Mouse (Mus musculus) kidney, adult 2 months (tissue): Measurements from ENCODE around the gene Oprm1. TPM values are rescaled to one million over a fixed set of nuclear protein-coding genes. Genes with fewer than 3 reads are reported as not detected.

Experiments used
- DNase-seq: peaks from one replicate; pipeline ENCODE4 v3.0.0; 2021
- H3K27ac ChIP-seq: fragments of 200-500 bp; 2 replicates; pipeline ENCODE4 v1.5.1; 2012; ENCODE audit warnings: low read depth, low read length, control low read depth, inconsistent platforms; ENCODE audit not compliant: insufficient read depth
- H3K27me3 ChIP-seq: fragments of 200-500 bp; replicated peaks from 2 replicates; pipeline ENCODE4 v1.6.1; 2012; ENCODE audit warnings: mild to moderate bottlenecking, moderate library complexity, low read length, inconsistent platforms; ENCODE audit not compliant: control insufficient read depth, insufficient read depth
- H3K36me3 ChIP-seq: fragments of 200-500 bp; 2 replicates; pipeline ENCODE4 v1.6.1; 2012; ENCODE audit warnings: mild to moderate bottlenecking, moderate library complexity, low read length, inconsistent platforms; ENCODE audit not compliant: control insufficient read depth, insufficient read depth
- H3K4me1 ChIP-seq: fragments of 200-500 bp; 2 replicates; pipeline ENCODE4 v1.6.1; 2011; ENCODE audit warnings: low read length; ENCODE audit not compliant: control insufficient read depth, insufficient read depth
- H3K4me3 ChIP-seq: fragments of 200-500 bp; 2 replicates; pipeline ENCODE4 v1.5.1; 2011; ENCODE audit warnings: mild to moderate bottlenecking, low read depth, low read length, control low read depth; ENCODE audit not compliant: insufficient read depth
- CTCF ChIP-seq: fragments of 200-500 bp; conservative IDR thresholded peaks from 2 replicates; pipeline ENCODE4 v1.5.1; 2011; ENCODE audit warnings: low read depth, mild to moderate bottlenecking, control low read depth, low read length, moderate library complexity, mixed read lengths; ENCODE audit not compliant: insufficient read depth, insufficient read length
- POLR2A ChIP-seq: fragments of 200-500 bp; IDR thresholded peaks from one replicate; pipeline ENCODE4 v1.6.1; 2011; ENCODE audit warnings: low read depth, low read length, control low read depth
- WGBS: fragments of 180-500 bp; shearing (Covaris S2); methylation state at CpG from one replicate; pipeline ENCODE4 v1.1.7; 2018; 5-methylcytosine and 5-hydroxymethylcytosine counted together
- polyA plus RNA-seq: library from polyadenylated mRNA; depleted of rRNA; stranded (reverse); fragments of >200 nt; gene quantifications from 2 replicates; pipeline ENCODE4 v1.2.3, GENCODE M21; 2012; rRNA removed

The Oprm1 gene
- not detected in 2 replicates for polyA plus RNA-seq

DNA sequence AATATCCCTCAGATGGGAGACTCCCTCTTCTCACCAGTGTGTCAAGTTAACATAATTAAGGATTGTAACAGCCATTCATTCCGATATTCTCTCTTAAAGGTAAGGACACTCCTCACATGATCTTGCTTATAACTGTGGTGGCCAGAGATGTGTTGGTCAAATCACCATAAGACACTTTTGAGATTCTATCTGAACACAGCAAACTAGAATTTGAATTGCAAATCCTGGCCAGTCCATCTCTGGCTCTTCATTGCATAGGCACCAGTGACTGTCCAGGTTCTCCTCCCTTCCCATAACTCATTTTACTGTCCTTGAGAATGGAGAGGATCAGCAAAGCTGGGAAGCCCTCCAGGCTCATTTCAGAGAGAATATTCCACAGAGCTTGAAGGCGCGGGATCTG is at the start of gene Oprm1:
TSS of gene Oprm1 (plus strand) at position 301 of the 400 bp plus-strand sequence.
- no peak for DNase-seq
- Histone ChIP-seq H3K4me1 (no peaks in the 10 kb centered on the region), H3K27me3 (no peaks in the 10 kb centered on the region), H3K36me3 (no peaks in the 10 kb centered on the region), H3K27ac (no peak within 1 kb of the TSS), H3K4me3 (no peak within 1 kb of the TSS)
- no peak for TF ChIP-seq CTCF
- no peak for TF ChIP-seq POLR2A
- 94% methylated on average over 3 of the region's 3 CpGs for WGBS

DNA sequence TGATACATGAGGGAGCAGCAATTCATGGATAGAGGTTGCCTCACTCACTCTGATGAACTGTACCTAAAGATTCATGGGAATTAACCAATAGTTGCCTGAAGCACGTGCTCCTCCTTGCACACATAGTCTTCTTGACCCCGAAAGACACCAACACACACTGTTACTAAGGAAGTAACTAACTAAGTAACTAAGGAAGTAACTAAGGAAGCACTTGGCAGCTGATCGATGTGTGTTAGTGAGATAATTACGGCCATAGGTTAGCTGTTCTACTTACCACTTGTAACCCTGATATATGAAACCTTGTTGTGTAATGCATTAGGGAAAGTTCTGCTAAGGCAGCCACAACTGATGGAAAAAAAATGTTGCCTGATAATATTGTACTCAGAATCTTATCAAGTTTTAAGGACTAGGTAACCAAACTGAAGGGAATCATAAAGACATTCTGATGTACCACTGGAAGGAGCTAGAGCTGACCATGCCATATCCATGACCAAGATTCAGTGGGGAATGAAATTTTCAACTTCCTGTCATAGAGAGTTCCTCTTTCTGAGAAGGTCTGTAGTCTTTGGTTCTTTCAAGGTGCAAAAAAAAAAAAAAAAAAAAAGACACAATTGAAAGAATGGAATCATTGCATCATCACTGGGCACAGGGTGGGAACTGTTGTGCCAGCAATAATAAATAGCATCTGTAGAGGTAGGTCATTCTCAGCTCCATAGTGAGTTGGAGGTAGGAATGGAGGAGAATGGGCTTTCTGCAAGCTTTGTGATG is 40.9 kb upstream of the Oprm1 start:
- Histone ChIP-seq H3K36me3 (no peaks in the 10 kb centered on the region), H3K27ac (no peak overlapping the region), H3K4me3 (no peak overlapping the region), H3K4me1 (no peaks in the 10 kb centered on the region), H3K27me3 (no peaks in the 10 kb centered on the region; the same call in 1 of the 2 replicates)
- DNase-seq: no peak
- WGBS: 68% methylated on average over 4 of the region's 4 CpGs
- TF ChIP-seq POLR2A (no peak), CTCF (no peak)

DNA sequence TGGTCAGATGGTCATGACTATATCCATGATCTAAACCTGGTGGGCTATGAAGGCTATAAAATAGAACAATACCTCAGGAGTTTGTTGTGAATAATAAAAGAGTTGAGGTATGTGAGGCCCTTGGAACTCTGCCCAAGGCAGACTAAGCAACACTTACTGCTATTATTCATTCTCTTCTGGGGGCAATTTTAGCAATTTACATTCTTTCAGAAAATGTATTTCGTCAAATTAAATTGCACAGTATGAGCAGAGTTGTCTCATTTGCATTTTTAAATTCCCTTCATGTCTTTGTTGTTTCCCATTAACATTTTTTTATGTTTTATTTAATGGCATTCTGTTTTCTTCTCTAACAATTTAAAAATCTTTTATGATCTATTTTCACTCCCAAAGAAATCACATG is 34.5 kb upstream of the Oprm1 start:
- Histone ChIP-seq H3K27ac (no peak overlapping the region), H3K4me3 (no peak overlapping the region), H3K4me1 (no peaks in the 10 kb centered on the region), H3K27me3 (no peaks in the 10 kb centered on the region; the same call in 1 of the 2 replicates), H3K36me3 (no peaks in the 10 kb centered on the region)
- no peak for TF ChIP-seq POLR2A
- no peak for TF ChIP-seq CTCF
- WGBS: 62% methylated on average over 1 of the region's 1 CpGs
- DNase-seq: no peak

DNA sequence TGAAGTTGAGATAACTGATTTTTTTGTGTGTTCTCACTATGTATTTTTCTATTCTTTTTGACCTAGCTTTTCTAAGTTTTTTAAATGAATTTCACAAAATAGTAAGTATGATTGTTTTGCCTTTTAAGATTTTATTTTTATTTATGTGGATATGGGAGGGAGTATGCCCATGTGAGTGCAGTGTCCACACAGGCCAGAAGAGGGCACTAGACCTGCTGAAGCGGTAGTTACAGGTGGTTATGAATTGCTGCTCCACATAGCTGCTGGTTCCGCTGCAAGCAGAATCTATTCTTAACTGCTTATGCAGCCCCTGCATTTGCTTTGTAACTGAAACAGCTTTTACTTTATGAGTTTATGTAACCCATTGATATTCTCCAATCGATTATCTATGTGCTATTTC is 29.8 kb upstream of the Oprm1 start:
- TF ChIP-seq POLR2A (no peak), CTCF (no peak)
- no peaks in the 10 kb centered on the region for H3K27me3 ChIP-seq
- 93% methylated on average over 3 of the region's 3 CpGs for WGBS
- no peaks in the 10 kb centered on the region for H3K4me1 ChIP-seq
- no peak for DNase-seq
- no peaks in the 10 kb centered on the region for H3K36me3 ChIP-seq
- no peak overlapping the region for H3K27ac ChIP-seq
- H3K4me3 ChIP-seq: no peak overlapping the region

DNA sequence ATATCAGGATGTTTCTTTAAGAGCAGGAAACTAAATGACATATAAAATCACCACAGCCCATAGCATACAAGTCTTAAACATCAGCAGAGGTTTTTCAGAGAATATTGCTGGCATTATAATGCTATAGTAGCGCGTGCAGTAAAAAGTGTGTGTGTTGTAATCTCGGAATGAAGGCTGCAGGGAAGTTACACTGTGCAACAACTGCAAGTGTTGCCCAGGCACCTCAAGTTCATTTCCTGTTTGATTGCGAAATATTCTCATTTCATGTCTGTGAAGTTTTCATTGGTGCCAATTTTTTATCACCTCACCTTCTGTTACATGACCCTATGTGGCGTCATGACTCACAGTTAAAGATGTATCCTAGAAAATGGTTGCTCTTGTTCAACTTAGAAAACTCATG is 4.9 kb upstream of the Oprm1 start:
- TF ChIP-seq POLR2A: no peak
- TF ChIP-seq CTCF: no peak
- no peak for DNase-seq
- no peaks in the 10 kb centered on the region for H3K27me3 ChIP-seq
- no peaks in the 10 kb centered on the region for H3K4me1 ChIP-seq
- H3K27ac ChIP-seq: no peak overlapping the region
- H3K4me3 ChIP-seq: no peak overlapping the region
- no peaks in the 10 kb centered on the region for H3K36me3 ChIP-seq
- WGBS: 87% methylated on average over 5 of the region's 5 CpGs

DNA sequence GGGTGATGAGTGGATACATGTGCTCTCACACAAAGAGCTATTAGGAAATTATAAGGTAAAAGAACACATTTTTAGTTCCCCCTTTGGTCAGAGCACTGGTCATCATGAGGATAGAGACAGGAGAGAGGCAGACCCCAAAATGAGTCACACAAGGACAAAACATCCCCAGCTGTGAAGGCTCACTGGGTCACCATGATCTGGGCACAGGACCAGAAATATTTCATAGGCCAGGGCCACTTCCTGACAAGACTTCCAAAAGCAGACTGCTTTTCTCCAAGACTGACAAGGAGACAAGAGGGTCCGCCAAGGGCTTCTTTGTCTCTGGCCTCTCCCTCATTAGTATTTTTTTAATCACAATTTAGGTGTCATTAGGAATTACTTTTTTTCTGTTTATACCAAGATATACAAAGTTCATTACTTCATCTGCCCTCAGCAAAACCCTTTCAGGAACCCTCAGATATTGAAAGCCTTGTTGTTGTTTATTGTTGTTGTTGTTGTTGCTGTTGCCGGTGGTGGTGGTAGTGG is 3.0 kb downstream of the Oprm1 start, which contains the start of gene Gm10945:
TSS of gene Gm10945 (minus strand) at position 475 of the 525 bp plus-strand sequence.
- Histone ChIP-seq H3K36me3 (no peaks in the 10 kb centered on the region), H3K27ac (no peak within 1 kb of the TSS), H3K27me3 (no peaks in the 10 kb centered on the region), H3K4me3 (no peak within 1 kb of the TSS), H3K4me1 (no peaks in the 10 kb centered on the region)
- DNase-seq: peak; percentile 8
- 78% methylated on average over 2 of the region's 2 CpGs for WGBS
- TF ChIP-seq CTCF (no peak), POLR2A (no peak)

DNA sequence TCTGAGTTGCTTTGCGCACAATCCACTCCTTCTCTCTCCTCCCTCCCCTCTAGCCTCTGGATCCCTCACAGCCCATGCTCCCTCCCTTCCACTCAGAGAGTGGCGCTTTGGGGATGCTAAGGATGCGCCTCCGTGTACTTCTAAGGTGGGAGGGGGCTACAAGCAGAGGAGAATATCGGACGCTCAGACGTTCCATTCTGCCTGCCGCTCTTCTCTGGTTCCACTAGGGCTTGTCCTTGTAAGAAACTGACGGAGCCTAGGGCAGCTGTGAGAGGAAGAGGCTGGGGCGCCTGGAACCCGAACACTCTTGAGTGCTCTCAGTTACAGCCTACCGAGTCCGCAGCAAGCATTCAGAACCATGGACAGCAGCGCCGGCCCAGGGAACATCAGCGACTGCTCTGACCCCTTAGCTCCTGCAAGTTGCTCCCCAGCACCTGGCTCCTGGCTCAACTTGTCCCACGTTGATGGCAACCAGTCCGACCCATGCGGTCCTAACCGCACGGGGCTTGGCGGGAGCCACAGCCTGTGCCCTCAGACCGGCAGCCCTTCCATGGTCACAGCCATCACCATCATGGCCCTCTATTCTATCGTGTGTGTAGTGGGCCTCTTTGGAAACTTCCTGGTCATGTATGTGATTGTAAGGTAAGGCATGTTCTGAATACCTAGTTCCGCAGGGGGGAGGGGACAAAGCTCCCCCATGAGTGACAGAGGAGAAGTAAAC is 30.4 kb downstream of the Oprm1 start:
- WGBS: 5% methylated on average over 25 of the region's 25 CpGs
- Histone ChIP-seq H3K36me3 (no peaks in the 10 kb centered on the region), H3K27ac (no peak overlapping the region), H3K4me1 (no peaks in the 10 kb centered on the region), H3K27me3 (no peaks in the 10 kb centered on the region), H3K4me3 (no peak overlapping the region)
- TF ChIP-seq POLR2A (no peak), CTCF (no peak)
- DNase-seq: peak; percentile 7
